Mouse (Mus musculus) stomach, postnatal 0 days (tissue): ENCODE measurements around the gene Ccdc18.

Source experiments
- CTCF ChIP-seq: IDR thresholded peaks from 2 replicates; pipeline ENCODE4 v1.5.1; 2016; ENCODE audit warnings: antibody characterized with exemption, low read depth, mild to moderate bottlenecking, moderate library complexity
- EP300 ChIP-seq: optimal IDR thresholded peaks from 2 replicates; pipeline ENCODE3; 2016; ENCODE audit warnings: antibody characterized with exemption

- TF ChIP-seq CTCF, result no peak
- no peak for TF ChIP-seq EP300
These were observed 19.9 kb downstream of the Ccdc18 start for GRCm38 (mm10) chr5:108152592-108152991.
